Mouse (Mus musculus) heart, postnatal 0 days (tissue): Measurements from ENCODE around the gene Adgrv1. TPM values are rescaled to one million over a fixed set of nuclear protein-coding genes. Genes with fewer than 3 reads are reported as not detected.

Source experiments
- ATAC-seq: fragments of 200-750 bp; cut with Nextera tagmentation; 2 replicates; pipeline ENCODE4 v1.8.0; 2017; ENCODE audit warnings: low read depth, moderate number of reproducible peaks, moderate library complexity; ENCODE audit not compliant: insufficient read depth
- DNase-seq: peaks from one replicate; pipeline ENCODE4 v3.0.0-alpha.2; 2016; ENCODE audit warnings: low spot score
- H3K27ac ChIP-seq: fragments of 300-500 bp; sonication (generic); 2 replicates; pipeline ENCODE4 v1.5.1; 2014; ENCODE audit warnings: low read depth, mild to moderate bottlenecking
- H3K27me3 ChIP-seq: fragments of 300-500 bp; sonication (generic); 2 replicates; pipeline ENCODE4 v1.6.1; 2014; ENCODE audit warnings: low read length, mixed read lengths; ENCODE audit not compliant: control insufficient read depth, insufficient read depth
- H3K36me3 ChIP-seq: fragments of 300-500 bp; sonication (generic); replicated peaks from 2 replicates; pipeline ENCODE4 v1.6.1; 2014; ENCODE audit warnings: low read length, mixed read lengths; ENCODE audit not compliant: control insufficient read depth, insufficient read depth
- H3K4me1 ChIP-seq: fragments of 300-500 bp; sonication (generic); 2 replicates; pipeline ENCODE4 v1.6.1; 2014; ENCODE audit warnings: antibody characterized with exemption; ENCODE audit not compliant: control insufficient read depth, insufficient read depth
- H3K4me2 ChIP-seq: fragments of 300-500 bp; sonication (generic); 2 replicates; pipeline ENCODE4 v1.6.1; 2014; ENCODE audit warnings: low read depth, mild to moderate bottlenecking, low read length, moderate library complexity
- H3K4me3 ChIP-seq: fragments of 300-500 bp; sonication (generic); 2 replicates; pipeline ENCODE4 v1.5.1; 2014; ENCODE audit warnings: low read depth, low read length
- H3K9ac ChIP-seq: fragments of 300-500 bp; sonication (generic); replicated peaks from 2 replicates; pipeline ENCODE4 v1.6.1; 2014; ENCODE audit warnings: low read depth, low read length, mixed read lengths
- H3K9me3 ChIP-seq: fragments of 300-500 bp; sonication (generic); replicated peaks from 2 replicates; pipeline ENCODE4 v1.6.1; 2016; ENCODE audit warnings: low read length; ENCODE audit not compliant: control insufficient read depth
- CTCF ChIP-seq: IDR thresholded peaks from 2 replicates; pipeline ENCODE4 v1.5.1; 2016; ENCODE audit warnings: antibody characterized with exemption, control low read depth, low read depth
- EP300 ChIP-seq: IDR thresholded peaks from 2 replicates; pipeline ENCODE4 v1.6.1; 2016; ENCODE audit warnings: antibody characterized with exemption, low read depth
- WGBS: fragments of 180-500 bp; shearing (Covaris S2); extraction: QIAGEN DNeasy Blood & Tissue Kit; methylation state at CpG from one replicate; pipeline ENCODE4 v1.1.7; 2014; 5-methylcytosine and 5-hydroxymethylcytosine counted together
- polyA plus RNA-seq: library from polyadenylated mRNA; unstranded; fragments of >200 nt; fragmentation: Nextera tagmentation; extraction: Ambion mirVana; gene quantifications from 2 replicates; pipeline ENCODE4 v1.2.1, GENCODE M21; 2015
- total RNA-seq: library from RNA; depleted of rRNA; stranded (reverse); fragments of >200 nt; gene quantifications from 2 replicates; pipeline ENCODE4 v1.2.3, GENCODE M21; 2014; ENCODE audit warnings: low replicate concordance

The Adgrv1 gene
- total and polyA plus RNA-seq, 2 experiments from 2014 or later, result 0.68 to 10.5 TPM

- no peak overlapping the region for H3K4me2 ChIP-seq
- H3K9ac ChIP-seq, result no peak overlapping the region
- no peaks in the 10 kb centered on the region for H3K4me1 ChIP-seq
- H3K27me3 ChIP-seq, result no peaks in the 10 kb centered on the region
- no peaks in the 10 kb centered on the region for H3K9me3 ChIP-seq
- TF ChIP-seq EP300, result no peak
- TF ChIP-seq CTCF, result no peak
- H3K4me3 ChIP-seq, result no peak overlapping the region
- H3K36me3 ChIP-seq, result no peaks in the 10 kb centered on the region
- WGBS, result 40% methylated on average over 3 of the region's 3 CpGs
- DNase-seq (no peak), ATAC-seq (no peak)
- H3K27ac ChIP-seq, result no peak overlapping the region
These were observed 396.1 kb downstream of the Adgrv1 start for GRCm38 (mm10) chr13:81236758-81237395.

DNA sequence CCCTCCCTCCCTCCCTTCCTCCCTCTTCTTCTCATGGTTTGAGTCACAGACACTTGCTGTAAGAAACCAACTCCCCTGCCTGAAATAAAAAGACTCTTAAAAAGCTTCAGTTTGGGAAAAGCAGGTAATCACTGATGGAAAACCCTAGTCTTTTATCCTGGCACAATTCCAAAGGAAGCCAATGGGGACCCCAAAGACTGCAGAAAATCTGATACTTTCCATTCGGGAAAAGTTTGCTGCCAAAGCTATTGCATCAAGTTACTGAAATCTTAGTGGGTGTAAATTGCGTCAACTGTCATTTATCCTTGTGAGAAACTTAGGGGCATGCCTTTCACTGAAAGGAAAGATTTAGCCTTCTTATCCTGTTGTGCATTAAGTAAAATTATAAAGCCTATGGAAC is 398.9 kb downstream of the Adgrv1 start:
- no peak for ATAC-seq

DNA sequence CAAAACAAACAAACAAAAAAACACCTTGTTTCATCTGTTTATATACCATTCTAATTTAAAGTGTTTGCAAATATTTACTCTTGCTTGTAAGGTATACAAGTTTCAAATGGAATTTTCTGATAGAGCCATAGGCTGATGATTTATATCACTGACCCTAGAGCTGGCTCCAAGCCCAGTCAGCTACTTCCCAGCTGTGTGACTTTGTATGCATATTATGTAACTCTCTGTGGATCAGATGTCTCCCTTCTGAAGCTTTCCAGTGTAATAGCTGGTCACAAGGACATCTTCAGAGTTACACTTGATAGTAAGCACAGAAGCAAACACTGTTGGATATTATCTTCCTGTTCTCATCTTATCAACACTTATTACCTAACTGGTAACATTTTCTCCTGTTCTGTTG is 400.1 kb downstream of the Adgrv1 start:
- Histone ChIP-seq H3K27ac (no peak overlapping the region), H3K9ac (no peak overlapping the region), H3K36me3 (no peaks in the 10 kb centered on the region), H3K4me2 (no peak overlapping the region), H3K4me1 (no peaks in the 10 kb centered on the region), H3K9me3 (no peaks in the 10 kb centered on the region), H3K27me3 (no peaks in the 10 kb centered on the region), H3K4me3 (no peak overlapping the region)
- TF ChIP-seq CTCF, result no peak
- no peak for TF ChIP-seq EP300
- DNase-seq, result no peak
- no peak for ATAC-seq

More for the DNA sequence above, 398.9 kb downstream of the Adgrv1 start:
- Histone ChIP-seq H3K27ac (no peak overlapping the region), H3K9me3 (no peaks in the 10 kb centered on the region), H3K4me1 (no peaks in the 10 kb centered on the region), H3K9ac (no peak overlapping the region), H3K36me3 (no peaks in the 10 kb centered on the region), H3K4me3 (no peak overlapping the region), H3K4me2 (no peak overlapping the region), H3K27me3 (no peaks in the 10 kb centered on the region)
- WGBS, result 62% methylated on average over 2 of the region's 2 CpGs
- no peak for TF ChIP-seq EP300
- TF ChIP-seq CTCF, result no peak
- no peak for DNase-seq

DNA sequence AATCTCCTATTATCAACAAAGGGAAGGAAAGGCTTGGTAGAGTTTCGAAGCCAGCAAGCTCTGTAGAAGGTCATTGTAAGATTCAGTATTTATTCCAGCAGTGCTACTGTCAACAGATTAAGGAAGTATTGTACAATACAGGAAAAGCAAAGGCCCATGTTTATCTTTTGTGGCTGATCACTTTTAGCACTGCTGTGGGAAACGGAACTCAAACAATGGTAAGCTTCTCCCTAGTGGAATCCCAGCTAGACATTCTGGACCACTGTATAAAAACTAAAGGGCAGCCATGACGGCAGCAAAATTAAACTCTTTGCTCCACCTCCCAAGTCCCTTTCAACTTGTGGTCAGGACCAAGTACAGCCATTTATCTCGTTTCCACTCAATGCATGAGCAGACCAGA is 402.8 kb downstream of the Adgrv1 start:
- Histone ChIP-seq H3K9me3 (no peaks in the 10 kb centered on the region), H3K27ac (peak overlapping the region; percentile 34; the same call in 1 of the 2 replicates), H3K4me1 (no peaks in the 10 kb centered on the region), H3K27me3 (no peaks in the 10 kb centered on the region), H3K4me2 (no peak overlapping the region), H3K36me3 (no peaks in the 10 kb centered on the region), H3K9ac (no peak overlapping the region), H3K4me3 (no peak overlapping the region)
- TF ChIP-seq EP300 (no peak), CTCF (no peak)
- ATAC-seq (peak; percentile 47), DNase-seq (peak; percentile 36)
- WGBS, result 45% methylated on average over 4 of the region's 4 CpGs

DNA sequence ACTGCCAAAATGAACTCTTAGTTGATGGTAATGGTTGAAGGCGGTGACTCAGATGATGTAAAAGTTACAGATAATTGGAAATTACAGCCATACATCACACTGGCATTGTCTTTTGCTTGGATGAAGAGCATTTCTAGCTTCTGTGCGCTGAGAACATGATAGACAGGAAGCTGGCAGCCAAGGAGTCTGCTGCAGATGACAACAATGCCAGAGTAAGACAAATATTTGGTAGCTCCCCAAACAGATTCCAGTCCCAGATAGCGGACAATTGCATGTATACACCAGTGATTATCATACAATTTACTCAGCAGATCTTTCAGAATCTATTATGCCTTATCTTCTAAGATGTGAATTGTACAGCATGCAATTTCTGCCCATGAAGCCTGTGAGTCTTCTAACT is 409.2 kb downstream of the Adgrv1 start:
- Histone ChIP-seq H3K9ac (no peak overlapping the region), H3K4me3 (no peak overlapping the region), H3K9me3 (no peaks in the 10 kb centered on the region), H3K4me1 (no peaks in the 10 kb centered on the region), H3K27me3 (no peaks in the 10 kb centered on the region), H3K36me3 (no peaks in the 10 kb centered on the region), H3K27ac (no peak overlapping the region), H3K4me2 (no peak overlapping the region)
- DNase-seq (no peak), ATAC-seq (no peak)
- 70% methylated on average over 3 of the region's 3 CpGs for WGBS
- TF ChIP-seq CTCF (no peak), EP300 (no peak)

GRCm38 (mm10) chr13:81222377-81222776 is 410.6 kb downstream of the Adgrv1 start:
- TF ChIP-seq EP300 (no peak), CTCF (no peak)
- Histone ChIP-seq H3K27ac (no peak overlapping the region), H3K4me3 (no peak overlapping the region), H3K9ac (no peak overlapping the region), H3K4me2 (no peak overlapping the region), H3K36me3 (no peaks in the 10 kb centered on the region), H3K27me3 (no peaks in the 10 kb centered on the region), H3K9me3 (no peaks in the 10 kb centered on the region), H3K4me1 (no peaks in the 10 kb centered on the region)
- DNase-seq (no peak), ATAC-seq (no peak)
- 91% methylated on average over 1 of the region's 1 CpGs for WGBS
